Mouse (Mus musculus) MEL (cell line): ENCODE measurements around the gene Dnmt3l. TPM values are rescaled to one million over a fixed set of nuclear protein-coding genes. Genes with fewer than 3 reads are reported as not detected.

Experiments
- DNase-seq: peaks from one replicate; pipeline ENCODE4 v3.0.0; 2011; ENCODE audit warnings: low read depth, low spot score
- H3K27ac ChIP-seq: 2 replicates; pipeline ENCODE4 v1.5.1; 2012; ENCODE audit warnings: low read depth, mild to moderate bottlenecking, control low read depth, low read length, moderate library complexity; ENCODE audit not compliant: control insufficient read depth
- H3K27me3 ChIP-seq, 2 experiments: fragments of 150-350 bp in 1 of 2; sonication (generic) in 1 of 2; 2 replicates each; pipeline ENCODE4 v1.6.1; 2012; ENCODE audit warnings: low read length in 2 of 2, mild to moderate bottlenecking in 2 of 2, improper control_type of control experiment in 1 of 2, moderate library complexity in 1 of 2; ENCODE audit not compliant: insufficient read depth in 2 of 2, control insufficient read depth in 1 of 2
- H3K36me3 ChIP-seq, 2 experiments: 2 replicates each; pipeline ENCODE4 v1.6.1; 2012 to 2014; ENCODE audit warnings: low read length in 2 of 2, improper control_type of control experiment in 1 of 2, inconsistent platforms in 1 of 2, mild to moderate bottlenecking in 1 of 2; ENCODE audit not compliant: insufficient read depth in 2 of 2, control insufficient read depth in 1 of 2
- H3K4me1 ChIP-seq, 2 experiments: fragments of 150-350 bp in 1 of 2; sonication (generic) in 1 of 2; 2 replicates each; pipeline ENCODE4 v1.6.1; 2012; ENCODE audit warnings: low read length in 2 of 2, improper control_type of control experiment in 1 of 2, mild to moderate bottlenecking in 1 of 2; ENCODE audit not compliant: insufficient read depth in 2 of 2, control insufficient read depth in 1 of 2
- H3K4me3 ChIP-seq, 2 experiments: fragments of 150-350 bp in 1 of 2; sonication (generic) in 1 of 2; 2 replicates each; pipeline ENCODE4 v1.5.1; 2012; ENCODE audit warnings: low read depth in 2 of 2, low read length in 2 of 2, mild to moderate bottlenecking in 2 of 2, moderate library complexity in 2 of 2, control low read depth in 1 of 2, improper control_type of control experiment in 1 of 2; ENCODE audit not compliant: control insufficient read depth in 1 of 2, insufficient read depth in 1 of 2
- H3K79me2 ChIP-seq: 2 replicates; pipeline ENCODE4 v1.6.1; 2012; ENCODE audit warnings: mild to moderate bottlenecking, low read length, moderate library complexity; ENCODE audit not compliant: control insufficient read depth, poor library complexity, insufficient read depth
- H3K9ac ChIP-seq: 2 replicates; pipeline ENCODE4 v1.6.1; 2012; ENCODE audit warnings: low read depth, mild to moderate bottlenecking, control low read depth, low read length, moderate library complexity; ENCODE audit not compliant: control insufficient read depth, poor library complexity, severe bottlenecking
- H3K9me3 ChIP-seq: fragments of 150-350 bp; sonication (generic); replicated peaks from 2 replicates; pipeline ENCODE4 v1.6.1; 2012; ENCODE audit warnings: mild to moderate bottlenecking, low read length, improper control_type of control experiment, moderate library complexity; ENCODE audit not compliant: insufficient read depth
- BHLHE40 ChIP-seq: IDR thresholded peaks from 2 replicates; pipeline ENCODE4 v1.6.1; 2012; ENCODE audit warnings: low read depth, mild to moderate bottlenecking, inconsistent platforms, low read length, improper control_type of control experiment, borderline replicate concordance
- CHD2 ChIP-seq: IDR thresholded peaks from 2 replicates; pipeline ENCODE4 v1.6.1; 2011; ENCODE audit warnings: low read length, improper control_type of control experiment
- CTCF ChIP-seq, 3 experiments: IDR thresholded peaks in 2 of 3; conservative IDR thresholded peaks in 1 of 3; 2 replicates each; pipeline ENCODE4 v1.5.1; 2011 to 2012; ENCODE audit warnings: low read length in 3 of 3, low read depth in 2 of 3, mild to moderate bottlenecking in 2 of 3, improper control_type of control experiment in 1 of 3, inconsistent platforms in 1 of 3, mixed read lengths in 1 of 3, moderate library complexity in 1 of 3; ENCODE audit not compliant: control insufficient read depth in 1 of 3, insufficient read depth in 1 of 3, poor library complexity in 1 of 3, severe bottlenecking in 1 of 3
- ELF1 ChIP-seq: IDR thresholded peaks from 2 replicates; pipeline ENCODE4 v1.6.1; 2014; ENCODE audit warnings: low read depth, mild to moderate bottlenecking, inconsistent platforms, low read length, improper control_type of control experiment, moderate library complexity
- ETS1 ChIP-seq: IDR thresholded peaks from 2 replicates; pipeline ENCODE4 v1.6.1; 2012; ENCODE audit warnings: low read depth, mild to moderate bottlenecking, inconsistent platforms, low read length, improper control_type of control experiment, moderate library complexity
- GABPA ChIP-seq: IDR thresholded peaks from 2 replicates; pipeline ENCODE4 v1.6.1; 2012; ENCODE audit warnings: low read depth, mild to moderate bottlenecking, inconsistent platforms, low read length, improper control_type of control experiment, moderate library complexity
- HCFC1 ChIP-seq: IDR thresholded peaks from 2 replicates; pipeline ENCODE4 v1.6.1; 2012; ENCODE audit warnings: low read depth, mild to moderate bottlenecking, inconsistent platforms, low read length, improper control_type of control experiment, moderate library complexity
- MAX ChIP-seq: IDR thresholded peaks from 2 replicates; pipeline ENCODE4 v1.6.1; 2011; ENCODE audit warnings: low read length, improper control_type of control experiment
- MAZ ChIP-seq: IDR thresholded peaks from 2 replicates; pipeline ENCODE4 v1.6.1; 2012; ENCODE audit warnings: low read depth, mild to moderate bottlenecking, inconsistent platforms, low read length, improper control_type of control experiment
- MXI1 ChIP-seq: IDR thresholded peaks from 2 replicates; pipeline ENCODE4 v1.6.1; 2011; ENCODE audit warnings: mild to moderate bottlenecking, low read depth, low read length, improper control_type of control experiment
- MYB ChIP-seq: IDR thresholded peaks from 2 replicates; pipeline ENCODE4 v1.6.1; 2011; ENCODE audit warnings: mild to moderate bottlenecking, low read depth, low read length, improper control_type of control experiment
- NELFE ChIP-seq: IDR thresholded peaks from 2 replicates; pipeline ENCODE4 v1.6.1; 2011; ENCODE audit warnings: low read depth, low read length, improper control_type of control experiment
- NRF1 ChIP-seq: IDR thresholded peaks from 2 replicates; pipeline ENCODE4 v1.6.1; 2014; ENCODE audit warnings: low read depth, mild to moderate bottlenecking, inconsistent platforms, low read length, improper control_type of control experiment, moderate library complexity; ENCODE audit not compliant: poor library complexity, insufficient read depth, severe bottlenecking
- POLR2A ChIP-seq, 2 experiments: IDR thresholded peaks; 2 replicates each; pipeline ENCODE4 v1.6.1; 2011 to 2012; ENCODE audit warnings: low read length in 2 of 2, mild to moderate bottlenecking in 2 of 2, control low read depth in 1 of 2, improper control_type of control experiment in 1 of 2, low read depth in 1 of 2, moderate library complexity in 1 of 2; ENCODE audit not compliant: control insufficient read depth in 1 of 2, insufficient read depth in 1 of 2, poor library complexity in 1 of 2
- POLR2AphosphoS5 ChIP-seq: IDR thresholded peaks from 2 replicates; pipeline ENCODE4 v1.6.1; 2012; ENCODE audit warnings: low read depth, borderline replicate concordance, mild to moderate bottlenecking, inconsistent platforms, low read length, moderate library complexity, mixed read lengths
- RCOR1 ChIP-seq: IDR thresholded peaks from 2 replicates; pipeline ENCODE4 v1.6.1; 2012; ENCODE audit warnings: low read depth, mild to moderate bottlenecking, inconsistent platforms, low read length, improper control_type of control experiment
- SIN3A ChIP-seq: IDR thresholded peaks from 2 replicates; pipeline ENCODE4 v1.6.1; 2012; ENCODE audit warnings: low read length, improper control_type of control experiment, inconsistent platforms
- TAL1 ChIP-seq: IDR thresholded peaks from 2 replicates; pipeline ENCODE4 v1.6.1; 2012; ENCODE audit warnings: mild to moderate bottlenecking, inconsistent platforms, low read length, moderate library complexity, mixed read lengths
- TCF12 ChIP-seq: IDR thresholded peaks from 2 replicates; pipeline ENCODE4 v1.6.1; 2014; ENCODE audit warnings: low read depth, mild to moderate bottlenecking, inconsistent platforms, low read length, improper control_type of control experiment, moderate library complexity
- USF1 ChIP-seq: IDR thresholded peaks from 2 replicates; pipeline ENCODE4 v1.6.1; 2014; ENCODE audit warnings: low read depth, mild to moderate bottlenecking, inconsistent platforms, low read length, improper control_type of control experiment, moderate library complexity
- USF2 ChIP-seq, 2 experiments: IDR thresholded peaks; 2 replicates each; pipeline ENCODE4 v1.6.1; 2011 to 2012; ENCODE audit warnings: improper control_type of control experiment in 2 of 2, low read length in 2 of 2, borderline replicate concordance in 1 of 2, inconsistent platforms in 1 of 2, low read depth in 1 of 2, mild to moderate bottlenecking in 1 of 2; ENCODE audit not compliant: insufficient read depth in 1 of 2
- ZMIZ1 ChIP-seq: IDR thresholded peaks from 2 replicates; pipeline ENCODE4 v1.6.1; 2012; ENCODE audit warnings: low read depth, mild to moderate bottlenecking, inconsistent platforms, low read length, improper control_type of control experiment, moderate library complexity
- polyA plus RNA-seq, 2 experiments: library from polyadenylated mRNA; stranded (reverse) in 1 of 2; unstranded in 1 of 2; fragments of >175 nt in 1 of 2; fragments of >200 nt in 1 of 2; gene quantifications; 2 replicates each; pipeline versions ENCODE4 v1.2.1 to v1.2.4; 2012; ENCODE audit warnings: low replicate concordance in 2 of 2, low read depth in 1 of 2; ENCODE audit not compliant: insufficient read length in 2 of 2, insufficient read depth in 1 of 2, missing spikeins in 1 of 2
- total RNA-seq: library from RNA; depleted of rRNA; stranded (reverse); fragments of 300-350 nt; gene quantifications from 2 replicates; pipeline ENCODE4 v1.2.3, GENCODE M21; 2012

The Dnmt3l gene
- total and polyA plus RNA-seq, 3 experiments, result not detected

DNA sequence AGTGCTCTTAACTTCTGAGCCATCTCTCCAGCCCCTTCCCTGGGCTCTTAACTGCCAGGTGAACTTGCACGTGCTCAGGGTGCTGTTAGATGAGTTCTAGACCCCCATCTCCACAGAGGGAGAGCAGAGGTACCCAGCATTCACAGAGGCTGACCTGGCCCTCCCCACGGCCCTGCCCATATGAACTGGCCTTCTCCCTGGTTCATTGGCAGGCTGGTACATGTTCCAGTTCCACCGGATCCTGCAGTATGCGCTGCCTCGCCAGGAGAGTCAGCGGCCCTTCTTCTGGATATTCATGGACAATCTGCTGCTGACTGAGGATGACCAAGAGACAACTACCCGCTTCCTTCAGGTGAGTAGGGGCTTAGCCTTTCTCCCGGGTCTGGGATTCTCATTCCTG is 15.3 kb downstream of the Dnmt3l start:
- Histone ChIP-seq H3K4me3 (no peak overlapping the region), H3K79me2 (no peaks in the 10 kb centered on the region), H3K4me1 (no peaks in the 10 kb centered on the region), H3K36me3 (no peaks in the 10 kb centered on the region), H3K9me3 (no peaks in the 10 kb centered on the region), H3K27ac (no peak overlapping the region), H3K9ac (no peak overlapping the region), H3K27me3 (peaks cover 0 to 5% of the 10 kb centered on the region in 2 experiments; a peak in 3 of 4 replicates)
- no peak for DNase-seq
- TF ChIP-seq MAX (no peak), POLR2A (IDR thresholded peaks at IDR 0.05; ENCODE audit: control insufficient read depth in 1 of 2, insufficient read depth in 1 of 2, low read depth in 1 of 2, low read length in 2 of 2, poor library complexity in 1 of 2) (no peak), MYB (no peak), USF1 (no peak), CTCF (IDR thresholded peaks at IDR 0.05 in 2 of 3, conservative IDR thresholded peaks at IDR 0.05 in 1 of 3; ENCODE audit: control insufficient read depth in 1 of 3, insufficient read depth in 1 of 3, low read depth in 2 of 3, low read length in 3 of 3, poor library complexity in 1 of 3, severe bottlenecking in 1 of 3) (no peak), TAL1 (no peak), NELFE (no peak), MAZ (no peak), BHLHE40 (no peak), USF2 (IDR thresholded peaks at IDR 0.05; ENCODE audit: borderline replicate concordance in 1 of 2, insufficient read depth in 1 of 2, low read depth in 1 of 2, low read length in 2 of 2) (no peak), NRF1 (no peak), SIN3A (no peak), TCF12 (no peak), ZMIZ1 (no peak), RCOR1 (no peak), GABPA (no peak), ETS1 (no peak), MXI1 (no peak), ELF1 (no peak), HCFC1 (no peak)

- Histone ChIP-seq H3K27me3 (no peaks in the 10 kb centered on the region; a peak in 2 of 4 replicates), H3K4me1 (no peaks in the 10 kb centered on the region), H3K9ac (no peak overlapping the region), H3K36me3 (no peaks in the 10 kb centered on the region), H3K4me3 (no peak overlapping the region), H3K9me3 (no peaks in the 10 kb centered on the region)
- no peak for TF ChIP-seq MAZ
- TF ChIP-seq SIN3A, result no peak
- no peak for TF ChIP-seq CHD2
- no peak for TF ChIP-seq POLR2AphosphoS5
- TF ChIP-seq POLR2A (IDR thresholded peaks at IDR 0.05; ENCODE audit: control insufficient read depth in 1 of 2, insufficient read depth in 1 of 2, low read depth in 1 of 2, low read length in 2 of 2, poor library complexity in 1 of 2), result no peak
- TF ChIP-seq, all 39 proteins: peak for 0
- H3K79me2 ChIP-seq, result no peaks in the 10 kb centered on the region
- H3K27ac ChIP-seq, result no peak overlapping the region
- DNase-seq, result no peak
Measured at GRCm38 (mm10) chr10:78063122-78063521, 21.4 kb downstream of the Dnmt3l start.
